Mouse (Mus musculus) spleen, adult 2 months (tissue): ENCODE measurements around the gene Thsd7b.

Experiments
- CTCF ChIP-seq: fragments of 200-500 bp; IDR thresholded peaks from 2 replicates; pipeline ENCODE4 v1.5.1; 2011; ENCODE audit warnings: mild to moderate bottlenecking, inconsistent platforms; ENCODE audit not compliant: insufficient read depth, insufficient read length, insufficient replicate concordance; ENCODE audit errors: extremely low read depth
- POLR2A ChIP-seq: fragments of 200-500 bp; IDR thresholded peaks from 2 replicates; pipeline ENCODE4 v1.6.1; 2011; ENCODE audit warnings: low read depth, low read length, inconsistent platforms

DNA sequence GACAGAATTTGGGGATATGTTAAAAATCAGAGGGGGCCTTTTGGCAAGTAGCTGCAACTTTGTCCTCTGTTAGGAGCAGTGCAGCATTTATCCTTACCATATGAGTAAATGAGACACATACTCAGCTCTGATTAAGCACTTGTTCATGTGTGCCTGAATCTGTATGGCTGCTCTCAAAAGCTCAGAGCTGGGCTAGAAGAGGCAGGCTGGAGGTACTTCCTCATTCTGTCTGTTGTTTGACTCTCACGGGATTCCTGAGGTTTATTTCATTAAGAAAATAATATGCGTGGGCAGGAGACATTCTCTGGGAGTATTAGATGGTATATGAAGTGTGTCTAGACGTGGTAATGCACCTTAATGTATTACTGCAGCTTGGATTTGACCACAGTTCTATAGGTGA is 286.7 kb downstream of the Thsd7b start:
- no peak for TF ChIP-seq CTCF
- TF ChIP-seq POLR2A: no peak
